Mouse (Mus musculus) liver, embryonic 11.5 days (tissue): ENCODE results near the gene Gm45837. TPM values are rescaled to one million over a fixed set of nuclear protein-coding genes. Genes with fewer than 3 reads are reported as not detected.

Source experiments
- ATAC-seq: fragments of 200-750 bp; cut with Nextera tagmentation; replicated peaks from 2 replicates; pipeline ENCODE4 v1.8.0; 2017; ENCODE audit warnings: moderate number of reproducible peaks, mild to moderate bottlenecking, moderate TSS enrichment, moderate library complexity; ENCODE audit not compliant: low FRiP score
- DNase-seq: peaks from one replicate; pipeline ENCODE4 v3.0.0-alpha.2; 2017; ENCODE audit warnings: low spot score
- H3K27ac ChIP-seq: fragments of 300-500 bp; sonication (generic); 2 replicates; pipeline ENCODE4 v1.5.1; 2014; ENCODE audit warnings: mild to moderate bottlenecking, low read depth, low read length, control low read depth
- H3K27me3 ChIP-seq: fragments of 300-500 bp; sonication (generic); replicated peaks from 2 replicates; pipeline ENCODE4 v1.6.1; 2014; ENCODE audit warnings: low read length, mixed read lengths; ENCODE audit not compliant: control insufficient read depth, insufficient read depth
- H3K36me3 ChIP-seq: fragments of 300-500 bp; sonication (generic); 2 replicates; pipeline ENCODE4 v1.6.1; 2014; ENCODE audit warnings: mild to moderate bottlenecking, low read length, moderate library complexity, mixed read lengths; ENCODE audit not compliant: control insufficient read depth, insufficient read depth
- H3K4me1 ChIP-seq: fragments of 300-500 bp; sonication (generic); replicated peaks from 2 replicates; pipeline ENCODE4 v1.6.1; 2014; ENCODE audit warnings: low read length, mixed read lengths; ENCODE audit not compliant: control insufficient read depth, insufficient read depth
- H3K4me2 ChIP-seq: fragments of 300-500 bp; sonication (generic); 2 replicates; pipeline ENCODE4 v1.6.1; 2014; ENCODE audit warnings: mild to moderate bottlenecking, control low read depth, moderate library complexity
- H3K4me3 ChIP-seq: fragments of 300-500 bp; sonication (generic); 2 replicates; pipeline ENCODE4 v1.5.1; 2014; ENCODE audit warnings: low read depth, low read length, control low read depth
- H3K9ac ChIP-seq: fragments of 300-500 bp; sonication (generic); 2 replicates; pipeline ENCODE4 v1.6.1; 2014; ENCODE audit warnings: low read depth, low read length, control low read depth
- H3K9me3 ChIP-seq: fragments of 300-500 bp; sonication (generic); 2 replicates; pipeline ENCODE4 v1.6.1; 2016; ENCODE audit warnings: low read length, inconsistent platforms, mixed read lengths; ENCODE audit not compliant: control insufficient read depth
- WGBS: fragments of 180-500 bp; shearing (Covaris S2); extraction: QIAGEN DNeasy Blood & Tissue Kit; methylation state at CpG from one replicate; pipeline ENCODE4 v1.1.7; 2014; 5-methylcytosine and 5-hydroxymethylcytosine counted together
- polyA plus RNA-seq: library from polyadenylated mRNA; unstranded; fragments of >200 nt; fragmentation: Nextera tagmentation; extraction: Ambion mirVana; gene quantifications from 2 replicates; pipeline ENCODE4 v1.2.1, GENCODE M21; 2014

The Gm45837 gene
- polyA plus RNA-seq, 1 experiment from 2014 or later, result not detected

DNA sequence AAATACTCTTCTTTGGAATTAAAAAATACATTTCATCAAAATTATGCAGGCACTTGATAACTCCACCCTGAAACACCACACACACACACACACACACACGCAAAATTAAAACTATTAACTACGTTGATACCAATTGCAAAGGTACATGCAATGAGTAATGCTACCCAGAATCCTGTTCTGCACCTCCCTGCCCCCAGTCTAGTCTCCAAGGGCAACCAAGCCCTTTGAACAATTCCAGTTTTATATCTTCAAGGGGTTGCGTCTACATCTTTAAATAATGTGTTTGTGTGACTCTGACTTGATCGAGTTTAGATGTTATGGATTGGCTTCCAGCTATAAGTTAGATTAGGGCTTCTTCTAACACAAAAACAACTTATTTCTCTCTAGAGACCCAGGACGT lies 124.8 kb downstream of the Gm45837 start:
- no peak overlapping the region for H3K9ac ChIP-seq
- no peak overlapping the region for H3K27ac ChIP-seq
- H3K27me3 ChIP-seq, result no peaks in the 10 kb centered on the region; the same call in 1 of the 2 replicates
- H3K4me1 ChIP-seq, result no peaks in the 10 kb centered on the region
- H3K4me2 ChIP-seq, result no peak overlapping the region
- 80% methylated on average over 5 of the region's 5 CpGs for WGBS
- H3K36me3 ChIP-seq, result no peaks in the 10 kb centered on the region
- DNase-seq (no peak), ATAC-seq (no peak)
- H3K9me3 ChIP-seq, result no peaks in the 10 kb centered on the region
- H3K4me3 ChIP-seq, result no peak overlapping the region

- Histone ChIP-seq H3K9ac (no peak overlapping the region), H3K4me1 (no peaks in the 10 kb centered on the region), H3K27me3 (no peaks in the 10 kb centered on the region; the same call in 1 of the 2 replicates), H3K4me2 (no peak overlapping the region), H3K4me3 (no peak overlapping the region), H3K36me3 (no peaks in the 10 kb centered on the region), H3K27ac (no peak overlapping the region), H3K9me3 (no peaks in the 10 kb centered on the region)
- WGBS, result 37% methylated on average over 8 of the region's 8 CpGs
- no peak for DNase-seq
- no peak for ATAC-seq
Measured at GRCm38 (mm10) chr7:101537541-101537940, 126.9 kb downstream of the Gm45837 start.

DNA sequence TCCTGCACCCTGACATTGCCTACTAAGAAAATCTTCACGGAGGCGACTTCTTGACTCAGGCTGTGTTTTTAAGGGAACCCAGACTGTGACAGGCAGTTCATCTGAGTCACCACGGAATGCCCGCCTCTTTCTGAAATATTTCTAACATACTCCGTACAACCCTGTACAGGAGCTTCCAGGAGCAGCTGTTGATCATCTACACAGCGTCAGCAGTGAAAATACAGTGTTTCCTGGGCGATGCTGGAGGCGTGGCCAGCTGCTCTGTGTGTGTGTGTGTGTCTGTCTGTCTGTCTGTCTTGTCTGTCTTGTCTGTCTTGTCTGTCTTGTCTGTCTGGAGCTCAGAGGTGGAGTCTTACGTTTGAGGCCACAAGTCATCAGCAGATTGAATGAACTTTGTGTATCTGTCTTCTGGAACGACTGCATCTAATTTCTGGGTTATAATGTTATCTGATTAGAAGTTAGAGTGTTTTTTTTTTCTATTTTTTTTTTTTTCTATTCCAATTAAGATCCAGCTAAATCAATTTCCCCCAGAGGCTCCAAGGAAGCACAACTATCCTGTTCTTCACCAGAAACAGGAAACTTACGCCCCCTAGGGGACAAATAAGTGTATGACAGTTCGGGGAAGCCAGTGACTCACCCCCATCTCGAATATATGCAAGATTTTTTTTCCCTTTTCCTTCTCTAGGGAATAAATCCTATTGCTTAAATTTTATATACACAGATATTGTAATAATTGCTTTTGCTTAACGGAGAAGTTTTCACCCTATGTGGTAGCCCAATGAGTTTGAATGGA lies 127.7 kb downstream of the Gm45837 start:
- Histone ChIP-seq H3K4me3 (no peak overlapping the region), H3K4me2 (no peak overlapping the region), H3K9me3 (no peaks in the 10 kb centered on the region), H3K9ac (no peak overlapping the region), H3K4me1 (no peaks in the 10 kb centered on the region), H3K27ac (no peak overlapping the region), H3K36me3 (no peaks in the 10 kb centered on the region), H3K27me3 (no peaks in the 10 kb centered on the region; the same call in 1 of the 2 replicates)
- no peak for DNase-seq
- ATAC-seq, result no peak
- 49% methylated on average over 14 of the region's 14 CpGs for WGBS

DNA sequence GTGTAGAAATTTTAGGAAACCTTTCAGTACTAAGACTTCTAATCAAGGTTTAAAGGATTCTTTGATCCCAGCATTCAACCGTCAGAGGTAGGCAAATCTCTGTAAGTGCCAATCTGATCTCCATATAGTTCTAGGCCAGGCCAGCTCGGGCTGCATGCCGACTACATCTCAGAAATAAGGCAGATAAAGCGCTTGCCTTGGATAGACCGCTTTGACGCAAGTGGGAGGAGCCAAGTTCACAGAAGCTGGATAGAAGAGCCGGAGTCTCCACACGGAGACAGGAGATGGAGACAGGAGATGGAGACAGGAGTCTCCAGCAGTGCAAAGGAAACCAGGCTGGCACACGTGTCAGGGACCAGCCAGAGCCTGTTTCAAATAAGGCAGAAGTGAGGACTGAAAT lies 129.1 kb downstream of the Gm45837 start:
- no peak overlapping the region for H3K27ac ChIP-seq
- no peak overlapping the region for H3K4me3 ChIP-seq
- no peak overlapping the region for H3K4me2 ChIP-seq
- no peaks in the 10 kb centered on the region for H3K4me1 ChIP-seq
- no peaks in the 10 kb centered on the region for H3K36me3 ChIP-seq
- DNase-seq, result no peak
- H3K9ac ChIP-seq, result no peak overlapping the region
- no peaks in the 10 kb centered on the region for H3K9me3 ChIP-seq
- H3K27me3 ChIP-seq, result no peaks in the 10 kb centered on the region; the same call in none of the 2 replicates
- WGBS, result 32% methylated on average over 9 of the region's 9 CpGs
- no peak for ATAC-seq

DNA sequence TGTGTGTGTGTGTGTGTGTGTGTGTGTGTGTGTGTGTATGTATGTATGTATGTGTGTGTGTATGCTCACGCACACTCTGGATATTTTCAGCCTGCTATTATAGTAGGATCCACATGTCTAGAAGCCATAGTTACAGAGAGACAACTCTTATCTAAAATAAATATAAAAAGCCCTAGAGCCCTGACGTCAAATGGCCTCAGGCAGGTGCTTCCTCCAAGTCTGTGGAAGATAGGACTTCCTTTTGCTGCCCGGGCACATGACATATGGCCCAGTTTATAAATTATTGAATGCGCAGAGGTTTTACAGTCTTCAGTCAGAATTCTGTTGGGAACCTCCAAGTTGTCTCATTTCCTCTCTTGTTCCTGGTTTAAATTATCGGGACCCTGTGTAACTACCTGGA lies 130.0 kb downstream of the Gm45837 start:
- 52% methylated on average over 5 of the region's 5 CpGs for WGBS
- no peak overlapping the region for H3K4me2 ChIP-seq

GRCm38 (mm10) chr7:101541132-101541531 lies 130.4 kb downstream of the Gm45837 start:
- no peak for ATAC-seq

More for the DNA sequence above, 130.0 kb downstream of the Gm45837 start:
- no peaks in the 10 kb centered on the region for H3K9me3 ChIP-seq
- H3K27me3 ChIP-seq, result no peaks in the 10 kb centered on the region; the same call in none of the 2 replicates
- no peaks in the 10 kb centered on the region for H3K4me1 ChIP-seq
- H3K9ac ChIP-seq, result no peak overlapping the region
- no peak overlapping the region for H3K27ac ChIP-seq
- DNase-seq, result no peak
- H3K36me3 ChIP-seq, result no peaks in the 10 kb centered on the region
- no peak overlapping the region for H3K4me3 ChIP-seq
- ATAC-seq, result no peak

GRCm38 (mm10) chr7:101541734-101542133 lies 131.0 kb downstream of the Gm45837 start:
- ATAC-seq (no peak), DNase-seq (no peak)
- no peaks in the 10 kb centered on the region; the same call in 1 of the 2 replicates for H3K27me3 ChIP-seq
- H3K36me3 ChIP-seq, result no peaks in the 10 kb centered on the region
- no peak overlapping the region for H3K4me3 ChIP-seq
- no peaks in the 10 kb centered on the region for H3K9me3 ChIP-seq
- no peaks in the 10 kb centered on the region for H3K4me1 ChIP-seq
- no peak overlapping the region for H3K27ac ChIP-seq
- H3K9ac ChIP-seq, result no peak overlapping the region
- 76% methylated on average over 10 of the region's 10 CpGs for WGBS
- no peak overlapping the region for H3K4me2 ChIP-seq

More at GRCm38 (mm10) chr7:101541132-101541531, 130.4 kb downstream of the Gm45837 start:
- no peak overlapping the region for H3K4me3 ChIP-seq
- DNase-seq, result no peak
- H3K27ac ChIP-seq, result no peak overlapping the region
- no peak overlapping the region for H3K9ac ChIP-seq
- H3K9me3 ChIP-seq, result no peaks in the 10 kb centered on the region
- H3K4me2 ChIP-seq, result no peak overlapping the region
- 6% methylated on average over 11 of the region's 11 CpGs for WGBS
- no peaks in the 10 kb centered on the region; the same call in 1 of the 2 replicates for H3K27me3 ChIP-seq
- no peaks in the 10 kb centered on the region for H3K4me1 ChIP-seq
- H3K36me3 ChIP-seq, result no peaks in the 10 kb centered on the region

DNA sequence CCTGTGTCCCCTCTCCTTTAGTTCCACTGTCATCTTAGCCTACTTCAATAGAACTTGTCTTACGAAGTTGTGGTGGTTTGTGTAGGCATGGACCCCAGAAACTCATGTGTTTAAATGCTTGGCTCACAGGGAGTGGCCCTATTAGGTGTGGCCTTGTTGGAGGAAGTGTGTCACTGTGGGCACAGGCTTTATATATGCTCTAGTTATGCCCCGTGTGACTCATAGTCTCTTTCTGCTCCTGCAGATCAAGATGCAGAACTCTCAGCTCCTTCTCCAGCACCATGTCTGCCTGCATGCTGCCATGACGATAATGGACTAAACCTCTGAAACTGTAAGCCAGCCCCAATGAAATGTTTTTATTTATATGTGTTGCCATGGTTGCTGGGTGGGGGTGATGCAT lies 137.0 kb downstream of the Gm45837 start:
- ATAC-seq (no peak), DNase-seq (no peak)
- Histone ChIP-seq H3K9ac (no peak overlapping the region), H3K4me1 (no peaks in the 10 kb centered on the region), H3K4me3 (no peak overlapping the region), H3K9me3 (no peaks in the 10 kb centered on the region), H3K27me3 (no peaks in the 10 kb centered on the region; the same call in 1 of the 2 replicates), H3K36me3 (no peaks in the 10 kb centered on the region), H3K27ac (no peak overlapping the region), H3K4me2 (no peak overlapping the region)
- WGBS, result 75% methylated on average over 3 of the region's 3 CpGs

DNA sequence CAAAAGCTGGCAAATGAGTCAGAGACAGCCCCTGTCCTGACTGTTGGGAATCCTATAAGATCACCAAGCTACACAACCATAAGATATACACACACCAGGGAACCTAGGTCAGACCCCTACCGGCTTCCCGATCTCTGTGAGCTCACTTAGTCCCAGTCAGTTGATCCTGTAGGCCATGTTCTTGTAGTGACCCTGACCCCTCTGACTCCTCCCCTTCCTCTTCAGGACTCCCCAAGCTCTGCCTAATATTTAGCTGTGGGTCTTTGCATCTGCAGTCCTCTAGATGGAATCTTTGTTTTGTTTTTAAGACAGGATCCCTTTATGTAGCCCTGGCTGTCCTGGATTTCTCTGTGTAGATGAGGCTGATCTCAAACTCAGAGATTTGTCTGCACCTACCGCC lies 138.6 kb downstream of the Gm45837 start:
- no peak overlapping the region for H3K27ac ChIP-seq
- H3K9me3 ChIP-seq, result no peaks in the 10 kb centered on the region
- DNase-seq (no peak), ATAC-seq (no peak)
- H3K4me2 ChIP-seq, result no peak overlapping the region
- H3K4me1 ChIP-seq, result no peaks in the 10 kb centered on the region
- no peak overlapping the region for H3K9ac ChIP-seq
- no peak overlapping the region for H3K4me3 ChIP-seq
- no peaks in the 10 kb centered on the region for H3K27me3 ChIP-seq
- 85% methylated on average over 3 of the region's 3 CpGs for WGBS
- no peaks in the 10 kb centered on the region for H3K36me3 ChIP-seq
